Mouse (Mus musculus) c-Kit-positive CD71-negative TER-119-negative erythroid progenitor cells, embryonic 14.5 days (primary cell): ENCODE measurements around the gene Rph3al.
A peak's percentile ranks its signal among the peaks of the same experiment; 100 is the strongest.

Source experiments
- DNase-seq: peaks from one replicate; pipeline ENCODE4 v3.0.0-alpha.2; 2013; ENCODE audit warnings: low read depth

Rph3al gene

DNA sequence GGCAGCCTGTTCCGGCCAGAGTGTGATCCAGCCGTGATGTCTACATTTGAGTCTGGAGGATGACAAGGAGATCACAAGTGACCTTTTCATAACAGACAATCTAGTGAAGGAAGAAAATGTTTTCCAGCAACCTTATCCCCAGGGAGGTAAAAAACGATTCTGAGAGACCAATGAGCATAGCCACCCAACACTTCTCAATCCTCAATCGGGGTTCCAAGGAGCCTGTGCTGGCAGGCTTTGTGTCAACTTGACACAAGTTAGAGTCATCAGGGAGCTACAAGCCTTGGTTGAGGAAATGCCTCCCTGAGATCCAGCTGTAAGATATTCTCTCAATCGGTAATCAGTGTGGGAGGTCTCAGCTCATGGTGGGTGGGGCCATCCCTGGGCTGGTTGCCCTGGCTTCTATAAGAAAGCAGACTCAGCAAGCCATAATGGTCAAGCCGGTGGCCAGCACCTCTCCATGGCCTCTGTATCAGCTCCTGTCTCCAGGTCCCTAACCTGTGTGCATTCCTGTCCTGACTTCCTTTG, at the start of gene Rph3al:
Rph3al (minus strand) TSS at position 51 of the 528 bp plus-strand sequence.
- no peak for DNase-seq

DNA sequence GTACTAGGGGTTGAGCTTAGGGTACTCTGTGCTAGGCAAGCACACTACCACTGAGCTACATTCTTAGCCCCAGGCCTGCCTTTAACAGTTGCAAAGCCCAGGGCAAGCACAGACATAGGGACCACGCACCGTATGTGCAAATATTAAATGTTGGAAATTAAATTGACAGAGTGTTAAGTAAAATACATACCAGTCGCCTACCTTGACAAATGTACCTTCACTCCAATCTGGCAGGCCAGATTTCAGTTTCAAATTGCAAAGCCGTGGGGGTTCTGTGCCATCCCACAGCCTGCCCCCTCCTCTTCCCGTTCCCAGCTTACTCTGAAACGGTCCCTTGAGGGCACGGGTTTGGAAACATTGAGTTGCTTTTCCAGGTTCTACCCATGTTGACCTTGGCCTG, 47.7 kb upstream of the Rph3al start:
- no peak for DNase-seq

DNA sequence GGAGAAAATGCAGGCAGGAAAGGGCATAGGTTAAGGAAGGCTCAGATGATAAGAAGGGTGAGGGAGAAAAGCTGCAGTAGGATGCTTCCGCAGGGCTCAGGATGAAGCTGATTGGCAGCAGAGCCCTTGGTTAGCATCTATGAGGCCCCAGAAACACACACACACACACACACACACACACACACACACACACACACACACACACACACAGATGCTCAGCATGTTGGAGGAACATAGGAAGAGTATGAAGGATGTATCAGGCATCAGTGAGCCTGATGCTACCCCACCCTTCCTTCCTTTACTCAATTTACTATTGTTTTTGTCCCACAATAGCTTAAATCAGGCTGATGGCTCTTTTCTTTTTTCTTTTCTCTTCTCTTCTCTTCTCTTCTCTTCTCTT, 46.4 kb upstream of the Rph3al start:
- DNase-seq = no peak

DNA sequence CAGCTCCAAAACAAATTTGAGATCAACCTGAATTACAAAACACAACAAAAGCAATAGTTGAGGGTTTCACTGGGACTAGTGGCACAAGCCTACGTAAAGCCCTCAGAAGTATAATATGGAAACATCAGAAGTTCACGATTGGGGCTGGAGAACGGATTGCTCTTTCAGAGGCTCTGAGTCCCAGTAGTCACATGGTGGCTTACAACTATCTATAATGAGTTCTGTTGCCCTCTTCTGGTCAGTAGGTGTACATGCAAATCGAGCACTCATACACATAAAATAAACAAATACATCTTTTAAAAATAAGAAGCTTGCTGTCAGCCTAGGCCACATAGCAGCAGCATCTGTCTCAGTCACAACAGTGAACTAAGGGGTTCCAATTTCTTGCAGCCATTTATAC, 45.0 kb upstream of the Rph3al start:
- no peak for DNase-seq

DNA sequence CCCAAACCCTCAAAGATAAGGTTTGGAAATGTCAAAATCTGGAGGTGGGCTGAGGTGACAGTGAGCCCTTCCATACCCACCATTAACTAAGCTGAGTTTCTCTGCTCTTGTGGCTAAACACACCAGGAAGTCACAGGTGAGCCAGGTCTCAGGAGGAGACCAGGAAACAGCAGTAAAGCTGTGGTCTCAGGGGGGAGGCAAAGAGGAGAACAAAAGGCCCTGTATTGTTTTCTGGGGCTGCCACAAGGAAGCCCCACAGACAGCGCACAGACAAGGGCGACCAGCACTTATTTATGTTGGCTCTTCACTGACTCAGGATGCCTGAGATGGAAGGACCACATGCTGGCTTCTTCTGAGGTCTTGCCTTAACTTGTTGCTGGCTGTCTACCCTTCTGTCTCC, 42.2 kb upstream of the Rph3al start:
- no peak for DNase-seq

DNA sequence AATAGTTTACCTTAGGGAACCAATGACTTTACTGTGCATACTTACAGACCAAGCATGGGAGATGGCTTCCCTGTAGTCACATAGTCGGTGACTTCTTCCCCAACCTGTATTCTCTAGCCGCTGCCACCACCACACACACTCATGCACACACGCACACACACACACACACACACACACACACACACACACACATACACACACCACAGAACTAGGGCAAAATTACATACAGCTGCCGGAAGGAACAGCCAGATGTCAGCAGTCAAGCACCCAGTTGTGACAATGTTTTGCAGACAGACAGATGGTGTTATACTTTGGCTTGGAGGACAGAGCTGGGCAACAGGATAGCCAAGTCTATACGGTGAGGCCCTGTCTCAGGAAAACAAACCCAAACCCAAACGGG, 39.8 kb upstream of the Rph3al start:
- no peak for DNase-seq

DNA sequence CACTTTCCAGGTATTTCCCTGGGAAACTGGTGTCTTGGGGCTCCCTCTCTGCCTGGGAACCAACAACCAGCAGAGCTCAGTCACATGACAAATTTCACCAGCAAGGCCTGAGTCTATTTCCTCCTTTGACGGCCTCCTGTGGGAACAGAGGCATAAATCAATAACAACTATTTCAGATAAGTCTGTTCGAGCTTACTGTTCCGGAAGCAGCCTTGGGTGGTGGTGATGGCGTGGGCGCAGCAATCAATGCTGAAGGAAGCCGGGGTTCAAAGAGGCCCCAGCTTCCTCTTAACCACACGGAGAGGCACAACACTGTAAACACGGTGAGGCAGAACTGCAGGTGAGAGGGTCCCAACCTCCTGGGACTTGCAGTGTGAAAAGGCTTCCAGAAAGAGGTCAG, 38.5 kb upstream of the Rph3al start:
- DNase-seq = peak; percentile 40

DNA sequence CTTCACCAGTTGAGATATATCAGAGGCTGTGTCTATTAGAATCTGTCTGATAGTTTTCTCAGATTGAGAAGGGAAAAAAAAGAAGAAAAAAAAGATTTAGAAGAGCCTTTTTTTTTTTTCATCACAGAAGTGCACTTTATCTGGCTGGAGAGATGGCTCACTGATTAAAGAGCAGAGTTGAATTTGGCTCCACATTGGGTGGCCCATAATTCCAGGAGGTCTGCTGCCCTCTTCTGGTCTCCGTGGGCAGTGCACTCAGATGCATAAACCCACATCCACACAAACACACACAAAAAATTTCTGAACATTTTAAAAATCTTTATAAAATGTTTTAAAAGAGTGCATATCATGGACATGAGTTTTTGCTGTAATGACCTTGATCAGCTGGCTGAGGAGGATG, 35.8 kb upstream of the Rph3al start:
- DNase-seq = no peak

DNA sequence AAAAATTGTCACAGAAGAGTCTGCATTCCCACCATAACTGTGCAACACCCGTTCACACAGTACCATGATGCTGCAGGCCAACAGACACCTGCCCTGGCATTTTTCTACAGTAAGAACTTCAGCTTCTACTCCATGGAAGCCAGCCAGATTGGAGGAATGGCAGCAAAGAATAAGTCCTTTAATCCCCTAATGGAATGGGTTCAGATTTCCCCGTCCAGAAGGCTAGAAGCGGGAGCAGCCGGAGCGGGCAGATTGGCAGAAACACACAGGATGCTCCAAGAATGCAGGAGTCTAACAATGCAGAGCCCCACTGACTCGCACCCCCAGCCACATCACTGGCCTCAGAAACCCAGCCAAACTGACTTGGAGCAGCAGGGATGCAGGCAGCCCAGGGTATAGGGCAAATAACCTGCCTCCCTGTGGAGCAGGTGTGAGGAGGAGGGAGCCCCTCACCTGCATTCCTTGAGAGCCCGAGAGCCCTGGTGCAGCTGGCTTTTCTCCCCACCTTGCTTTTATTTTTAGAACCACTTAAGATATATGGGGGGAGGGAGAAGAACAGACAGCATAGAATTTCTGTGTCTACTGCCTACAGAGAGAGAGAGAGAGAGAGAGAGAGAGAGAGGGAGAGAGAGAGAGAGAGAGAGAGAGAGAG, 34.8 kb upstream of the Rph3al start:
- no peak for DNase-seq

DNA sequence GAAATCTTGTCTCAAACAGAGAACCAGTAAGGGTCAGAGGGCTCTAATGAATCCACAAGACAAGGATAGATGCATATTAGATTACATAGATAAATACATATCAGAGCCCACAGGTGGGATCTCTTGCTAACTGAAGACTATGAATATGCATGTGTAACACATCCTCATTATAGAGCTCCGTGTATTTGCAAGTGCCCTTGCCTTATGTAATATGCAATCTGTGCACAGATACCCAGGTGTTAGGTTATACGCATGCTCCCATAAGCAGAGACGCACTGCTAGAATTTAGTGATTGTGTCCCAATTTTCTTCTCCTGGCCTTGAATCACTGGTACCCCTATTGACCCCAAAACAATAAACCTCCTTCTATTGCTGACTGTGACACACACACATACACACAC, 34.0 kb upstream of the Rph3al start:
- no peak for DNase-seq

DNA sequence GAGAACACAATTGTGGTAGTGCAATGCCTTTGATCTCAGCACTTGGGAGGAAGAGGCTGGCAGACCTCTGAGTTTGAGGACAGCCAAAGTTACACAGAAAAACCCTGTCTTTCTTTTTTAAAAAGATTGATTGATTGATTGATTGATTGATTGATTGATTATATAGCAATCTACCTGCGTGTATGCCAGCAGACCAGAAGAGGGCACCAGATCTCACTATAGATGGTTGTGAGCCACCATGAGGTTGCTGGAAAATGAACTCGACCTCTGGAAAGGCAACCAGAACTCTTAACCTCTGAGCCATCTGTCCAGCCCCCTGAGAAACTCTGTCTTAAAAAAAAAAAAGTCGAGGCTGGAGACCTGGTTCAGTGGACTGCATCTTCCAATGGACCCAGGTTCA, 32.4 kb upstream of the Rph3al start:
- no peak for DNase-seq

DNA sequence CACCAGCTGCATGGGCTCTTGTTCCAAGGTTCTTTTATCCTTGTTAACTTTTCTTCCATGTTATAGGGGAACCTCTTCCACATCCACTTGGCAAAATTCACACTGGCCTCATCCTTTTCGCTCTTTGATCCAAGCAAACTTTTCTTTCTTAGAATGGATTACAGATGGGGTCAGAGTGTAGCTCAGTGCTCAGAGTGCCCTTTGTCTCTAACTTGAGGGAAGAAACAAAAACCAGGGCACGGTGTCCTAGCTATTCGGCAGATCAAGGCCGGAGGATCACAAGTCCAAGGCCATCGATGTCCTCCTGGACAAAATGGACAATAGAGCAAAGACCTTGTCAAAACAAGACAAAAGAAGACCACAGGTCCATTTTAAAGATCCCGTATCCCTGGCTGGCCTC, 30.5 kb upstream of the Rph3al start:
- DNase-seq = no peak

DNA sequence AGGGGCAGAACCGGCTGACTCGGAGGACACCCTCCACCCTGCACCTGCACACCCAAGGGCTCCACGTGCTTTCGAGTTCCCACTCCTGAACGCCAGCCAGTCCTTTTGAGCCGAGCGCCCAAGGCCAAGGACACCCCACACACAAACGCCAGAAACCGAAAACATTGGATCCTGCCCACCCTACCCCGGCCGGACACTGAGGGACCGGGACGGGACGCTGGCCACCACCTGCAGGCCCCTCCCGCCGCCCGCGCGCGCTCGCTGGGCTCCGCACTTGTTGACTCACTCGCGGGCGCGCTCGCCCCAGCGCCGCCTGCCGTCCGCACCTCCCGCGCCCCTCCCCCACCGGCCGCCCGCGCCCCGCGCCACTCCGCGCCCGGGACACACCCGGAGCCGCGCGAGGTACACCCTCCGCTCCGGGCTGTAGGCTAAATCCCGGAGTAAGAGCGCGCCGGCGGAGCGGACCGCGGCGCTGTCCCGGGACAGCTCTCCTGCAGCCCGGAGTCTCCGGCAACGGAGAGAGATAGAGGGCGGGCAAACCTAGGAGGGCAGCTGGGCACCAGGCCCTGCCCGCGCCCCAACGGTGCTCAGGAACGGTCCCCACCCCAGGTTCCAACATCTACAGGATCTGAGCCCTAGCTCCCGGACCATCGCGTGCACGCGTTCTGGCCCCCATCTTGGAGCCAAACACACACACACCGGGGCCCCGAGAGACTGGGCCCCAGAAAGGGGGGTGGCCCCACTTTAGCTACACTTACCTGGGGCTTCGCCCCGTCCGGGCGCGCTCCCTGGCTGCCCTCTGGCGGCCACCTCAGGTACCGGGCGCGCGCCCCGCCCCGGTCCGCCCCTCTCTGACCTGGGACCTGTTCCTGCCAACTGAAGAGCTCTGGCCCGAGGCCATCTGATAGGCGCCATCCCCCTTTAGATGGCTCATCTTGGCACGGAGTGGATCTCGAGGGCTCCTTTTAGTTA, 28.5 kb upstream of the Rph3al start:
- peak; percentile 53 for DNase-seq

DNA sequence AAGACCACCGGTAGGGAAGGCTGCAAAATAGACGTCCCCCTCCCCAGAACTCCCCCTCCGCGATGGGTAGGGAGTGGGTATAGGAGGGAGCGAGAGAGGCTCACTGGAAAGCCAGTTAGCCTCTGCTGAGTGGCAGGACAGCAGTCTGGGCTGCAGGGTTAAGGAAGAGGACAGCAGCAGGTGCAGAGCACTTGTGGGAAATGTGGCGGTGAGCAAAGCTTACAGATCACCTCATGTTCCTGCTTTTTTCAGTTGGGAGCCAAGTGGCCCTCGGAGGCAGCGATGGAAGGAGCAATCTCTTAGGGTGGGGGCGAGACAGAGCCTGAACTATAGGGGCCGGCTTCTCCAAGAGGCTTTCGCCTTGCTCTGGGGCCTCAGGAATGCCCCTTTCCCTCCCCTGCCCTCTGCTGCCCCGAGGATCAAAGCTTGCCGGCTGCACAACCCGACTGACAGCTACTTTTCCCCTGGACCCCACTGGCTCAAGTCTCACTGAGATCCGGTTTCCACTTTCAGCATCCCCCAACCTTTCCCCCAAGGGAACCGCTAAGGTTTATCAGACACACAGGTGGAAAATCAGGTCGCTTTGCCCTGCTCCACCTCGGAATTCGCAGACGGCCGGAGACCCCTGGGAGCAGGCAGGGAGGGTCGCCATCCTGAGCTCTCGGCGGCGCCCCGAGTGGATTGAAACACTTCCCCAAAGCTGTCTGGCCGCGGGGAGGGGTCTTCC, 27.6 kb upstream of the Rph3al start:
- DNase-seq = no peak

DNA sequence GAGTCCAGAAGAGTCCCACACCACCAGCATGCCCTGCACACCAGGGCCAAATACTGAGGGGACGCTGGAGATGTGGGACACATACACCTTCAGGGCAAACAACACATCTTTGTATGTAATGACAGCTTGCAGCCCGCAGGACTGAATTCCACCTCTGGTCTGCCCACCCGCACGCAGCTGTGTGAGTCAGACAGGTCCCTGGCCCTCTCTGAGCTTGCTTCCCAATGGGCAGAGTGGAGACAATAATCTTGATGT, 26.2 kb upstream of the Rph3al start:
- no peak for DNase-seq

DNA sequence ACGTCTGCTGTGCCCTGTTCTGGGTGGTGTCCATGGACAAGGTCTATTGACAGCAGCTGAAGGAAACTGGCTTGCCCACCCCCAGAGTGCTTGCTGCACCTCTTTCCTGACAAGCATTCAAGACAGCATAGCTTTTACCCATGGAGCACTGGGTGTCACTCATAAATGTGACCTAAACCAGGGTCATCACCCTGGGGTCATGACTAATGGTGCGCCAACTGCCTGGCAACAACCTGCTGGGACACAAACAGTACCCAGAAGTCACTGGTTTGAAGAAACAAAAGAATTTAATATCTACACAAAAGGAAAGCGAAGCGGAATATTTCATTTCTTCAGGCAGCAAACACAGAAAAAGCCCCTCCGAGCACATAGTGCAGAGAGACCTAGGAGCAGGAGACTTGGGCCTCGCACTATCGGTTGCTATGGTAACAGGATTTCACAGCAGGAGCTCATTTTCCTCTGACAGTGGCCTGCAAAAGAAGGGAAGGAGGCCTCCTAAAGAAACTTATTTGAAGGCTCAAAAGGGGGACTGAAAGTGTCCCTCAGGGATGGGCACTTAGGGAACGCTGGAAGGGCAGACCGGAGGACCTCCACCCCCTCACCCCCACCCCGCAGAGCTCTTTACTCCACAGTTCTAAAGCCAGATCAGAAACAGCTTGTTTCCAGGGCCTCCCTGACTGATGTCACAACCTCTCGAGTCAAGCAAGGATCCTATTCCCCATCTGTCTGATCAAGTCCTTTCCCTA, 25.7 kb upstream of the Rph3al start:
- DNase-seq = no peak

DNA sequence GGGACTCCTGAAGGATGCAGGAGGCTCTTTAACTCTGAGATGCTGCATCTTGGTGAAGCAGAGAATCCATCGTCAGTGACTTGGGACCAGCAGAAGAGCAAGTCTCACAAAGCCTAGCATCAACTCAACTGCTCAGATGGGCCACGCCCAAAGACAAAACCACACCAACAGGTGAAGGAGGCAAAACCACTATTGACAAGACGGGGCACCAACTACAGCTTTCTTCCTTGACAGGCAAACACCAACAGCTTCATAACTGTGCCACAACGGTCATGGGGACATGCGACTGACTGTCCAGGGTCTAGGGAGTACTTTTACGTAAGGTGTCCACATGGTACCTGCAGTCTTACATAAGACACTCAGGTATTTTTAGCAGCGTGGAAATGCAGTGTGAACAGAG, 23.6 kb upstream of the Rph3al start:
- no peak for DNase-seq

DNA sequence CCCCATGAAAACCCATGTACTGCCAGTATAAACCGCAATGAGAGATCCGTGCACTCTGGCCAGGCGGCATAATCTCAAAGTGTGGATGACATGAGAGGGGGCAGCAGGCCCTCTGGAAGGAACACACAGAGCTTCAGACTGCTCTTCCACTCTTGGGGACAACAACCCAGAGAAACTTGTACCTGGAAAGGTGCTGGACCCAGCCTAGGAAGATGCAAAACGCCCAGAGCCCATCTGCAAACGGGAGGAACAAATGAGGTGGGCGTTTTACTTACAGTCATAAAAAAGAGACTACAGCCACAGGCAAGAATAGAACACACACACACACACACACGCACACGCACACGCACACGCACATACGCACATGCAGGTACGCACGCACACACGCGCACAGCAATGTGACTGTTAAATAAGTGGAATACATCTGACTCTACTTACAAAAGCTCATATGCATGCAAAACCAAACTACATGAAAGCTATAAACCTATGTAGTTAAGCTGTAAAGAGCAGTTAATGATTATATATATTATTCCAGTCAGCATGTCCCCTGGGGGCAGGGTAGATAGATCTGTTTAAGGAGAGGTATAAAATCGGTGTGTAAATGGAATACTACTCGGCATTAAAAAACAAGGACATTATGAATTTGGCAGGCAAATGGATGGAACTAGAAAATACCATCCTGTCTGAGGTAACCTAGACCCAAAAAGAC, 19.0 kb upstream of the Rph3al start:
- no peak for DNase-seq

DNA sequence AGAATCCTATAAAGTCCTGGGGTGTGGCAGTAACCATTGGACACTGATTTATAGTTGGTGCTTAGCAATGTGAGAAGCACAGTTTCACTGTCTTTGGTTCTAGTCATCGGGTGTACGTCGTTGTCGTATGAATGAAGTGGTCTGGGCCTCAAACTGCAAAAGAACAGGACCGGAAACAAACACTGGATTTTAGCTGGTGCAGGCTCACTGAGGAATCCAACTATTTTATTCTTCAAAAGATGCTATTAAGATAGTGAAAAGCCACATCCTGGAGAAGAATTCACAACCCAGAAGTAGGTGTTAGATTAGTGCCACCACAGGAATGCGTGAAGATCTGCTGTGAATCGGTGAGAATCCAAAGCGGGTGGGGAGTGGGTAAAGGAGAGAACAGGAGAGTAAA, 18.4 kb upstream of the Rph3al start:
- DNase-seq = no peak

DNA sequence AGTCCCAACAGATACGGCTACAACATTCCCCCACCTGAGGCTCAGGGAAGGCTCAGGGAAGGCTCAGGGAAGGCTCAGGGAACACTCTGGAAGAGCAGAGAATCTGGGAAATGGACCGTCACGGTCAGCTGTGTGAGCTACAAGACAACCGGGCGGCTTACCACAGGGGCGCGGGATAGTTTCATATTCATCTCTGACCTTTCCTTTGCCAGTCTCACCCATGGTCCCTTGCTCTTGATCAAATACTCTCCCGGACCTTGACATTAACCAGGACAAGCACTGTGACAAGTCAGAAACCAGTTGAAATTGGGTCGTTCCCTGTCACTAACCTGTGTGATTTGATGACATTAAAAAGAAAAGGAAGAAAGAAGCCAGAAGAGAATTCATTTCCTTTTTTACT, 16.7 kb upstream of the Rph3al start:
- DNase-seq = no peak

DNA sequence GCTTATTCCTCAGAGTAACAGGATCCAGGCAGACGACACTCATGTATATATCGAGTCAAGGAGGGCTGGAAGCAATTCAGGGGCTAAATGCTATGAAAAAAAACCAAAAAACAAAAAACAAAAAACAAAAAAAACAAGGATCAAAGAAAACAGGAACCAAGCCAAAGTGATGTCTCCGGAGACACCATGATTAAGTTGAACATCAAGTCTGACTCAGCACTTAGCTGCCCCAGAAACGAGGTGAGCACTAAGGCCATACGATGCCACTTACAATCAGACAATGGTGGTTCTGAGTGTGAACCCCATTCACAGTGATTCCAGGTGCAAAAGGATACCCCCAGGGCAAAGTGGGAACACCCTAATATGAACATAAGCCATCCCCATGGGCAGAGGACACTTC, 13.7 kb upstream of the Rph3al start:
- no peak for DNase-seq

DNA sequence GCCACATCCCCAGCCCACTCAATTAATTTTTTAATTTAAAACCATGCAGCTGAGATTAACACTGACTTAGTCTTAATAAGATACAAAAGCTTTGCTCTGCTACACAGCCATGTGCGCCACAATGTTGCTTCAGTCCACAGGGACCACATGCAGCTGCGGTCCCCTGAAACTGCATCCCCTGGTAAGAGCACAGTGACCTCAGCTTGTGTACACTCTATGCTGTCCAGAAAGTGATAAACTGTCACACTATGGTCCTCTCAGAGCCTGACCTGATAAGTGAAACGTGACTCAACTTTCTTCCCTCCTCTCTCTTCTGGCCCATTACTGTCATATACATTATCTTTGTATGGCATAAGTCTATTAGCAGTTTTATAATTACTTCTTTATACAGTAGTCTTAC, 12.2 kb upstream of the Rph3al start:
- DNase-seq = no peak
